Mouse (Mus musculus): Measurements from ENCODE around the gene Rab25.
A peak's percentile ranks its signal among the peaks of the same experiment; 100 is the strongest.

The Rab25 gene

DNA sequence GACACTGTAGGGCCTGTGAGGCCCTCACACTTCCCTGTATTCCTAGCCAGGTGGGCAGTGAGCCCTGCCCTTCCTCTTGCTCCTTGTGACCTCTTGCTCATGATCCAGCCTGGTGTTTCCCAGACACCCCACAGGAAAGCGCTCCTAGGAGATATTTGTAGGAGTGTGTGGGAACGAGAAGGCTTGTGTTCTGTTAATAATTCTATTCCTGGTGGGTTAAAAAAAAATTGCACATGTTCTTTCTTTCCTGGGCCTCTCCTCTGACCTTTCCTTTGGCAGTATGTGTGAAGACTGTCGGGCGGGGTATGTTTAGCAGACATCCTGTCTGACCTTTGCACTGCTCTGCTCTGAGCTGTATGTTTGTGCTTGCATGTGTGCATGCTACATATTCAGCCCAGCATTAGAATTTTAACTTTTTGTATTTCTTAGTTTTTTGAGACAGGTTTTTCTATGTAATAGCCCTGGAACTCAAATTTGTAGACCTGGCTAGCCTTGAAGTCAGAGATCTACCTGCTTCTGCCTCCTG, 18.5 kb upstream of the Rab25 start:
- no peak for DNase-seq (ENCODE audit: low spot score in 2 of 2)

- no peak for DNase-seq (ENCODE audit: low spot score in 2 of 2)
Measured at GRCm38 (mm10) chr3:88566116-88566515, 18.0 kb upstream of the Rab25 start.

DNA sequence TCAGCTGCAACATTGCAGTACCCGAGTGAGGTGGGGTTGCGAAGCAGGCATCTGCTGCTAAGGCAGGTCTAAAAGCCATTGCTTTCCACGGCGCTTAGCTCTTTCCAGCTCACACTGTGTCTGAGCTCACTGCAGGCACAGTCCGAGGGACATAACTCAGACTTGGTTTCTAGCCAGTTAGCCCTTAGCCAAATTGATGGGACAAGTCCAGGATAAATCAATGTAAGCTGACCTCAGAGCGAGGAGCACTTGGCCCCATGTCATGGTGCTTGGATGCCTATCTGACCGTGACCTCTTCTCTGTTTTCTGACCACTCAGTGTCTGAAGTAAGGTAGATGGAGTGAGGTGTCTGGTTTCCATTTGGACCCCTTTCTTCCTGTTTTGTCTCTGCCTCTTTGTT, 15.9 kb upstream of the Rab25 start:
- DNase-seq (ENCODE audit: low spot score in 2 of 2): no peak

DNA sequence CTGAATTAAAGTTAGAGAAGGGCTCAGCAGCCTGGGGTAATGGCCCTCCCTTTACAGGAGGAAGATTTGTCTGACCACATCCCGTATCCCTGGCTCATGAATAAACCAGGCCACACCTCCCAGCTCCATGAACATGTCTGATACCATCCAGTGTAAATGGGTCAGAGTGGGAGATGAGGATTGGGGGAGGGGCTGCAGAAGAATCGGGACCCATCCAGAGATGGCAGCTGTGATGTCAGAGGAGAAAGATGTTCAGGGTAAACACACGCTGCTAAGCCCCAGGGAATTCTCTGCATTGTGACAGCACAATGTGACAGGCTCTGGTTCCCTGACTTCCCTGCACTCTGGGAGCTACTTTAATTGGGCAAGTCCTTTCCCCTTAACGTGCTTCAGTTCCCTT, 15.3 kb upstream of the Rab25 start:
- no peak for DNase-seq (ENCODE audit: low spot score in 2 of 2)

- DNase-seq (ENCODE audit: low spot score in 2 of 2): peak in 1 of 2 experiments; percentile 61
Measured at GRCm38 (mm10) chr3:88561989-88562388, 13.9 kb upstream of the Rab25 start.

GRCm38 (mm10) chr3:88559596-88559995, 11.5 kb upstream of the Rab25 start:
- peak in 1 of 2 experiments; percentile 58 for DNase-seq (ENCODE audit: low spot score in 2 of 2)

DNA sequence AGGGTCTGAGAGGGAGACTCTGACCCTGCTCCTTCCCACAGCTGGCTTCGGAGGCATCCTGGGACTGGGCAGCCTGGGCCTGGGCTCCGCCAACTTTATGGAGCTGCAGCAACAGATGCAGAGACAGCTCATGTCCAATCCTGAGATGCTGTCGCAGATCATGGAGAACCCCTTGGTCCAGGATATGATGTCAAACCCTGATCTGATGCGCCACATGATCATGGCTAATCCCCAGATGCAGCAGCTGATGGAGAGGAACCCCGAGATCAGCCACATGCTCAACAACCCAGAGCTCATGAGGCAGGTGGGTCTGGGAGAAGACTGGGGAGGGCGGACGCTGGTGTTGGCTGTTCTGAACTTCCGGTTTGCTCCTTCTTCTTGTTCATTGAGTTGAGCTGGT, 8.5 kb upstream of the Rab25 start:
- peak in 1 of 2 experiments; percentile 57 for DNase-seq (ENCODE audit: low spot score in 2 of 2)

- DNase-seq (ENCODE audit: low spot score in 2 of 2): peak in 1 of 2 experiments; percentile 59
Measured at GRCm38 (mm10) chr3:88555731-88556130, 7.6 kb upstream of the Rab25 start.

- DNase-seq (ENCODE audit: low spot score in 2 of 2): peak in 1 of 2 experiments; percentile 59
Measured at GRCm38 (mm10) chr3:88555069-88555605, 7.0 kb upstream of the Rab25 start.

- DNase-seq (ENCODE audit: low spot score in 2 of 2): peak; percentile 58 to 85
Measured at GRCm38 (mm10) chr3:88553880-88554586, 5.9 kb upstream of the Rab25 start.

GRCm38 (mm10) chr3:88553525-88553879, 5.4 kb upstream of the Rab25 start, which contains the start of gene Ubqln4:
TSS of gene Ubqln4 (plus strand) at chr3:88553758.
- DNase-seq (ENCODE audit: low spot score in 2 of 2): peak; percentile 92 to 97

GRCm38 (mm10) chr3:88552676-88553524, 4.8 kb upstream of the Rab25 start, which contains the start of gene Lamtor2:
TSS of gene Lamtor2 (minus strand) at chr3:88553074.
- peak; percentile 95 to 96 for DNase-seq (ENCODE audit: low spot score in 2 of 2)

DNA sequence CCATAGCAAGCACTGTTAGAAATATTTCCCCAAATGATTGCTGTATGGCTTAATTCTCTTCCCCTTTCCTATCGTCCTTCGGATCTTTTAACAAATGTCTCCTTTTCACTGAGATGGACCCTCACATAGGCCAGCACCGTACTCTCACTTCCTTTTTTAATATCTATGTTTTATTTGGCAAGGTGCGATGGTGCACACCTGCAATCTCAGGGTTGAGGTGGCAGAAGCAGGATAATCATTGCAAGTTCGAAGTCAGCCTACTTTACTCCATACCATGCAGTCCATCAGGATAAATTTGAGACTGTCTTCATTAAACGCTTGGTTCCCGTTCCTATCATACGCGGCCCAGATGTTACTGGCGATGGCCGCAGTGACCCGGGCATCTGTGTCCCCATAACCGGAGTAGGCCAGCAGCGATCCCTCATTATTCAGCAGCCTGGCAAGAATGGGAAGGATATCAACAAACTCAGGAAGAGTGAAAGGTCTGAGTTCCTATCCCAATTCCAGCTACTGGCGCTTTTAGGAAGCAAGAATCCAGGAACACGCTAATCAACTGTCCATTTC, 4.1 kb upstream of the Rab25 start:
- peak in 1 of 2 experiments; percentile 70 for DNase-seq (ENCODE audit: low spot score in 2 of 2)

DNA sequence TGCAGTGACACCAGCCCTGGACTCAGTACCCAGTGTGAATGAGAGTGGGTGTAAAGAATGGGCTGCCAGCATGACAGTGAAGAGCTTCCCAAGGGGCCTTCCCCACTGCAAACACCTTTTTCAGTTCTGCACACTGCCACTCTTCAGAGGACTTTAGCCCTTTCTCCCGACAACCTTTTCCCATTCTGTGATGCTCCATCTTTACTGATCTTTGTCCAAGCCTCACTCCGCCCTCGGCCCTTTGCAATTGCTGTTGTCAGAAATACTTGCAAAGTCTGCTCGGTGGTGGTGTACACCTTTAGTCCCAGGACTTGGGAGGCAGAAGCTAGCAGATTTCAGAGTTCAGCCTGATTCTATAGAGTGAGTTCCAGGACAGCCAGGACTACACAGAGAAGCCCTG, 3.5 kb upstream of the Rab25 start:
- peak in 1 of 2 experiments; percentile 61 for DNase-seq (ENCODE audit: low spot score in 2 of 2)

DNA sequence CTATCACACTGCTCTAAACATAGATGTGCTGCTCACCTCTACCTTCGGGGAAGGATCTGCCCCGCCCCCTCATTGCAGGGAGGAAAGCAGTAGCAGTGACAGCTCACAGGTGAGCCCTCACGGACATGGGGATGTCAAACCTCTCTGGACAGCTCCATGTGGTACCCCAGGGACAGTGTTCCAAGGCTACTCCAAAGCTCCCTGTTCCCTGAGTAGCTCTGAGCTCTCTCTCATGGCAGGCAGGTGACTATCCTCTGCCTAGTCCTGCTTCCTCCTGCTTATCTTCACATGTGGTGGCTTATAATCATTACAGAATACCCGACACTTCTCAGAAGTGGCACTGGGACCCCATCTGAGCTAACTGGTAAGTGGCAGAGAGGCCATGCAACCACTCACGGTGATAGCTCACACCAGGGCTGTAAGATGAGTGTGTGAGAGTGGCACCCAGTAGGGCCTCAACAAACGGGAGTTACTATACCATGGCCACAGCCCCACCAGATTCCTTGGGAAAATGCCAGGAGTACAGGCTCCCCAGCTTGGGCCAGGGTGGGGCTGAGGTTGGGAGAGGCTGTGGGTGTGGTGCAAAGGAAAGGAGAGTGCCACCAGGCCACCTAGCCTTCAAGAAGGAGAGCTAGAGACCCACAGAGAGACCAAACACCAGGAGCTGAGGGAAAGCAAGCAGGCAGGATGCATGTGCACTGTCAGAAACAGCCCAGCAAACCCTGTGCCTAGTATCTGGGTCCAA, 1.3 kb downstream of the Rab25 start:
- DNase-seq (ENCODE audit: low spot score in 2 of 2): no peak

- DNase-seq (ENCODE audit: low spot score in 2 of 2): no peak
Measured at GRCm38 (mm10) chr3:88544955-88545591, 3.0 kb downstream of the Rab25 start.

DNA sequence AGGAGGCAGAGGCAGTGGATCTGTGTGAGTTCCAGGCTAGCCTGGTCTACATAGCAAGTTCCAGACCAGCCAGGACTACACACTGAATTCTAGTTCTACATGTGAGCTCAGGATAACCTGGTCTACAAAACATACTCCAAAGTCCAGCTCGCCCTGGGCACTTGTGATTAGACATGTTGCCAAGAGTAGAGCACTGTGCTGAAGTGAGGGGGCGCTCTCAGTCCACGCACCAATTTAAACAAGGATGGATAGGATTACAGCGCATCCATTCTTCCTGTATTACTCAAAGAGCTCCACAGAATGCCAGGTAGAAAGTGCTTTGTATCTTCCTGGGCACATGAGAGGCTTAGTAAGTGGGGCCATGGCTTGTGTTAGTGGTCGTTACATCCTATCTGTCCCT, 3.6 kb downstream of the Rab25 start:
- DNase-seq (ENCODE audit: low spot score in 2 of 2): no peak

GRCm38 (mm10) chr3:88543651-88544410, 4.3 kb downstream of the Rab25 start:
- no peak for DNase-seq (ENCODE audit: low spot score in 2 of 2)

GRCm38 (mm10) chr3:88543174-88543573, 4.9 kb downstream of the Rab25 start:
- DNase-seq (ENCODE audit: low spot score in 2 of 2): no peak

DNA sequence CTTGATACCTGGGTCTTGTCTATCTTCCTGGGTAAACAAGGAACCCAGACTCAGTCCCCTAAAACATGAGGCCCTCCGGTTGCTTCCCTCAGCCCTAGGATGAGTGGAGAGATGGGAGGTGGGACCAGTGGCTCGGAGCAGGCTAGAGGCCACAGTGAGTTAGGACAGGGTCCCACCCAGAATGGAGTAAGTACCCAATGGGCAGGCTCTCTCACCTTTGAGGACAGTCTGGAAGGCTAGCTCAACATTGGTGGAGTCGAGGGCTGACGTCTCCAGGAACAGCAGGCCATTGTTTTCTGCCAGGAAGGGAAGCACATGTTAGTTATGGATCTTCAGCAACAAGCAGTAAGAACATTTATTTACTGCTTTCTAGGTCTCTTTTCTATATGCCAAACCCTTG, 5.6 kb downstream of the Rab25 start:
- no peak for DNase-seq (ENCODE audit: low spot score in 2 of 2)
